Mouse (Mus musculus) sigmoid colon, adult 10 weeks (tissue): ENCODE results near the gene Cda. TPM values are rescaled to one million over a fixed set of nuclear protein-coding genes. Genes with fewer than 3 reads are reported as not detected.

Experiments used
- polyA plus RNA-seq: library from polyadenylated mRNA; stranded (reverse); fragments of 350-450 nt; fragmentation: Illumina TruSeq; extraction: RNeasy Lipid Tissue Mini Kit (QIAGEN cat#74804); gene quantifications from one replicate; pipeline ENCODE4 v1.2.3, GENCODE M21; 2014; ENCODE audit warnings: low read depth, low replicate concordance

Cda gene
- not detected for polyA plus RNA-seq

GRCm38 (mm10) chr4:138367641-138368497, at the start of gene Cda:
Cda (minus strand) TSS chr4:138367992.

GRCm38 (mm10) chr4:138395971-138396645, 28.3 kb upstream of the Cda start, which contains the start of gene Fam43b:
Fam43b (minus strand) TSS chr4:138396528.

GRCm38 (mm10) chr4:138326077-138326695, 41.6 kb downstream of the Cda start, which contains the start of gene Pink1:
Pink1 (minus strand) TSS chr4:138326307.

GRCm38 (mm10) chr4:138304340-138305104, 63.3 kb downstream of the Cda start, which contains the start of gene Ddost:
Ddost (plus strand) TSS chr4:138304730.

Other genes with a start within 250 kb of the Cda start
- 119 TPM for gene Hp1bp3, start 151.7 kb downstream of the Cda start, polyA plus RNA-seq
- 0.28 TPM for gene Sh2d5, start 117.6 kb downstream of the Cda start, polyA plus RNA-seq
- gene Kif17, start 117.6 kb downstream of the Cda start, polyA plus RNA-seq = not detected
- 22.2 TPM for gene Ddost, start 63.3 kb downstream of the Cda start, polyA plus RNA-seq
- 44.5 TPM for gene Pink1, start 41.7 kb downstream of the Cda start, polyA plus RNA-seq
- not detected for gene Fam43b, start 28.5 kb upstream of the Cda start, polyA plus RNA-seq
- 6.3 TPM for gene Mul1, start 66.7 kb upstream of the Cda start, polyA plus RNA-seq
- gene Camk2n1, start 86.3 kb upstream of the Cda start, polyA plus RNA-seq = 60.9 TPM